Comparison of ENCODE assay signal across 8 mouse cellular contexts in the genomic region with DNA sequence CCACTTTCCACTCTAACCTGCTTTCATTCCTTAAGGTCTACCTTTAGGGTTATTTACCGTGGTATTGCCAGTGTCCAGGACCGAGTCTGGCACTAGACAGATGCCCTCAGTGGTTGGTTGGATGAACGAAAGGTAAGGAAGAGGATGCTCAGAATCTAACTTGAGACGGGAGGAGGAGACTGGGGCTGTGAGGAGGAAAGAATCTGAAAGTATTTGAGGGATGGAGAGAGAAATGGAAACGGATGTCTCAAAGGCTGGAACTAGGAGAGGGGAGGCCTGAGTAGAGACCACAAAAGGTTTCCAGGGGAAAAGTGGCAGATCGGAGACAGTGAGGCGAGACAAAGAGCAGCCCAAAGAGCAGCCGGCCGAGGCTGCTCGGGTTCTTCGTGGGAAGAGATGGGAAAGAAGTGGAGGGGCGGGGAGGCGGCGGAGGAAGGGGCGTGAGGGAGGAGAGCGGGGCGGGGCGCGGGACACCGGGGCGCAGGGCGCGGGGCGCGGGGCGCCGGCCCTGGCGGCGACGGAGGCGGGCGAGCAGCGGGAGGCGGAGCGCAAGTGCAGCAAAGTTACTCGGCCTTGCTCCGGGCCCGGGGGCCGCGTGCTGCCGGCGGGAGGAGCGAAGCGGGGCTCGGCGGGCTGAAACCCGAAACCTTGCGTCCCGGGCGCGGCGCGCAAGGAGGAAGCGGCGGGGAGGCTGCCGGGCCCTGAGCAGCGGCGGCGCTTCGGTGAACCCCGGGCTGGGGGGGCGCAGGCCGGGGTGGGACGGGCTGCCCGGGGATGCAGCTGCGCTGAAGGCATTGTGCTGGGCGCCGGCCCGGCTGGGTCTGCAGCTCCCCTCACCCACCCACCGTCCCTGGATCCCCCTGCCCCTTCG. TPM values are rescaled to one million over a fixed set of nuclear protein-coding genes. Genes with fewer than 3 reads are reported as not detected.
DNase-seq lines count a peak whose midpoint lies in the region; ATAC-seq and TF ChIP-seq lines count a peak whose summit lies in the region.

No protein-coding gene starts in this region.

- no peaks in the 10 kb centered on the region for H3K27me3 ChIP-seq in cerebellum, adult 2 months (ENCODE audit: control insufficient read depth, insufficient read depth, low read length)
- no peaks in the 10 kb centered on the region for H3K27me3 ChIP-seq in hindbrain, embryonic 12.5 days
- H3K27me3 ChIP-seq in limb, embryonic 12.5 days: no peaks in the 10 kb centered on the region
- no peaks in the 10 kb centered on the region for H3K27me3 ChIP-seq in midbrain, embryonic 12.5 days
- no peaks in the 10 kb centered on the region for H3K27me3 ChIP-seq in stomach, embryonic 15.5 days (replicated peaks)

- H3K4me3 ChIP-seq in cerebellum, adult 2 months (replicated peaks; ENCODE audit: insufficient read depth, low read depth, low read length): peak overlapping the region; percentile 35
- peak overlapping the region; percentile 66 for H3K4me3 ChIP-seq in hindbrain, embryonic 12.5 days
- peak overlapping the region; percentile 74 for H3K4me3 ChIP-seq in limb, embryonic 12.5 days (replicated peaks)
- peak overlapping the region; percentile 86 for H3K4me3 ChIP-seq in midbrain, embryonic 12.5 days
- H3K4me3 ChIP-seq in stomach, embryonic 15.5 days (replicated peaks): peak overlapping the region; percentile 71

- H3K4me1 ChIP-seq in cerebellum, adult 2 months (ENCODE audit: control insufficient read depth, insufficient read depth, low read length): no peaks in the 10 kb centered on the region
- peaks cover 39% of the 10 kb centered on the region for H3K4me1 ChIP-seq in hindbrain, embryonic 12.5 days
- peaks cover 38% of the 10 kb centered on the region for H3K4me1 ChIP-seq in limb, embryonic 12.5 days (replicated peaks)
- H3K4me1 ChIP-seq in midbrain, embryonic 12.5 days: peaks cover 37% of the 10 kb centered on the region
- peaks cover 21% of the 10 kb centered on the region for H3K4me1 ChIP-seq in stomach, embryonic 15.5 days

- H3K36me3 ChIP-seq in hindbrain, embryonic 12.5 days: no peaks in the 10 kb centered on the region
- H3K36me3 ChIP-seq in limb, embryonic 12.5 days: no peaks in the 10 kb centered on the region
- no peaks in the 10 kb centered on the region for H3K36me3 ChIP-seq in midbrain, embryonic 12.5 days
- no peaks in the 10 kb centered on the region for H3K36me3 ChIP-seq in stomach, embryonic 15.5 days

- H3K4me2 ChIP-seq in hindbrain, embryonic 12.5 days (replicated peaks): peak overlapping the region; percentile 74
- peak overlapping the region; percentile 86 for H3K4me2 ChIP-seq in limb, embryonic 12.5 days
- peak overlapping the region; percentile 90 for H3K4me2 ChIP-seq in midbrain, embryonic 12.5 days (replicated peaks)
- peak overlapping the region; percentile 93 for H3K4me2 ChIP-seq in stomach, embryonic 15.5 days

- 2% methylated on average over 62 of the region's 71 CpGs for WGBS in cerebellum, adult 2 months
- 1% methylated on average over 33 of the region's 71 CpGs for WGBS in hindbrain, embryonic 12.5 days
- under 1% methylated on average over 46 of the region's 71 CpGs for WGBS in limb, embryonic 12.5 days
- 0% methylated on average over 50 of the region's 71 CpGs for WGBS in midbrain, embryonic 12.5 days
- 1% methylated on average over 54 of the region's 71 CpGs for WGBS in stomach, embryonic 15.5 days

- no peak for TF ChIP-seq POLR2A in cerebellum, adult 2 months (IDR thresholded peaks at IDR 0.05; ENCODE audit: borderline replicate concordance, insufficient read depth, low read length)

- peak; percentile 9; the same call in 1 of the 2 replicates for ATAC-seq in cerebellum, adult (ENCODE audit: insufficient number of reproducible peaks, low FRiP score, low TSS enrichment)
- peak; percentile 87 for ATAC-seq in hindbrain, embryonic 12.5 days (ENCODE audit: low FRiP score)
- ATAC-seq in limb, embryonic 12.5 days (ENCODE audit: insufficient number of reproducible peaks, insufficient read depth, low FRiP score, low TSS enrichment, low read depth): peak; percentile 89
- peak; percentile 89 for ATAC-seq in midbrain, embryonic 12.5 days (ENCODE audit: low FRiP score, low read depth)
- ATAC-seq in stomach, embryonic 15.5 days (ENCODE audit: insufficient read depth, low FRiP score, low read depth): peak; percentile 84

- peak overlapping the region; percentile 86 for H3K9ac ChIP-seq in hindbrain, embryonic 12.5 days
- peak overlapping the region; percentile 87 for H3K9ac ChIP-seq in limb, embryonic 12.5 days (replicated peaks)
- peak overlapping the region; percentile 90 for H3K9ac ChIP-seq in midbrain, embryonic 12.5 days (replicated peaks)
- peak overlapping the region; percentile 80 for H3K9ac ChIP-seq in stomach, embryonic 15.5 days

- H3K27ac ChIP-seq in cerebellum, adult 2 months (ENCODE audit: insufficient read depth, low read length): no peak overlapping the region
- H3K27ac ChIP-seq in hindbrain, embryonic 12.5 days: peak overlapping the region; percentile 95
- peak overlapping the region; percentile 95 for H3K27ac ChIP-seq in limb, embryonic 12.5 days
- peak overlapping the region; percentile 93 for H3K27ac ChIP-seq in midbrain, embryonic 12.5 days (replicated peaks)
- peak overlapping the region; percentile 88 for H3K27ac ChIP-seq in stomach, embryonic 15.5 days

- H3K9me3 ChIP-seq in hindbrain, embryonic 12.5 days (replicated peaks): no peaks in the 10 kb centered on the region
- H3K9me3 ChIP-seq in limb, embryonic 12.5 days: no peaks in the 10 kb centered on the region
- H3K9me3 ChIP-seq in midbrain, embryonic 12.5 days: no peaks in the 10 kb centered on the region
- no peaks in the 10 kb centered on the region for H3K9me3 ChIP-seq in stomach, embryonic 15.5 days

- no peak for DNase-seq in cerebellum, adult 9-10 months
- peak; percentile 24 to 34 for DNase-seq in cerebellum, adult 2 months
- DNase-seq in frontal cortex, postnatal 36 days (ENCODE audit: low spot score in 2 of 2): peak; percentile 19 to 30

- no peak for TF ChIP-seq CTCF in cerebellum, adult 2 months (IDR thresholded peaks at IDR 0.05; ENCODE audit: borderline replicate concordance, insufficient read depth, low read depth, low read length)

RNA-seq across cellular contexts. Expression of a gene that starts 14.0 kb away (rescaled TPM):
- polyA plus RNA-seq in cerebellum, adult 2 months (2012; rRNA removed): 3.3 and 3.8 TPM in 2 replicates
- 3.0 and 3.6 TPM in 2 replicates for polyA plus RNA-seq in hindbrain, embryonic 12.5 days (2016; fragmentation: Nextera tagmentation; extraction: Ambion mirVana)
- polyA plus RNA-seq in limb, embryonic 12.5 days (2016; fragmentation: Nextera tagmentation; extraction: Ambion mirVana): 2.2 and 2.3 TPM in 2 replicates
- 3.2 and 3.9 TPM in 2 replicates for polyA plus RNA-seq in midbrain, embryonic 12.5 days (2016; fragmentation: Nextera tagmentation; extraction: Ambion mirVana)
- 1.1 and 1.2 TPM in 2 replicates for polyA plus RNA-seq in stomach, embryonic 15.5 days (2015; fragmentation: Nextera tagmentation; extraction: Ambion mirVana)

RNA-seq across cellular contexts. Expression of a gene that starts 44.8 kb away (rescaled TPM):
- 49.4 and 52.2 TPM in 2 replicates for polyA plus RNA-seq in cerebellum, adult 2 months (2012; rRNA removed)
- 110 and 116 TPM in 2 replicates for polyA plus RNA-seq in hindbrain, embryonic 12.5 days (2016; fragmentation: Nextera tagmentation; extraction: Ambion mirVana)
- polyA plus RNA-seq in limb, embryonic 12.5 days (2016; fragmentation: Nextera tagmentation; extraction: Ambion mirVana): 93.2 and 95.9 TPM in 2 replicates
- 101 and 118 TPM in 2 replicates for polyA plus RNA-seq in midbrain, embryonic 12.5 days (2016; fragmentation: Nextera tagmentation; extraction: Ambion mirVana)
- 89.2 and 92.3 TPM in 2 replicates for polyA plus RNA-seq in stomach, embryonic 15.5 days (2015; fragmentation: Nextera tagmentation; extraction: Ambion mirVana)

Comparison
In these comparisons a context has a peak if more than half of its experiments do, and no peak if none do; other contexts are left out.
1. ATAC-seq: peak in every context shown above with its lines; median percentile 89 in limb, embryonic 12.5 days; 89 in midbrain, embryonic 12.5 days; 87 in hindbrain, embryonic 12.5 days; 84 in stomach, embryonic 15.5 days; 9 in cerebellum, adult.
2. H3K4me3 ChIP-seq: peak in every context shown above with its lines; median percentile 86 in midbrain, embryonic 12.5 days; 74 in limb, embryonic 12.5 days; 71 in stomach, embryonic 15.5 days; 66 in hindbrain, embryonic 12.5 days; 35 in cerebellum, adult 2 months.